Mouse (Mus musculus): ENCODE results near the gene Acer1. TPM values are rescaled to one million over a fixed set of nuclear protein-coding genes. Genes with fewer than 3 reads are reported as not detected.

The Acer1 gene
- polyA plus RNA-seq, 1 experiment from 2014 or later: not detected

DNA sequence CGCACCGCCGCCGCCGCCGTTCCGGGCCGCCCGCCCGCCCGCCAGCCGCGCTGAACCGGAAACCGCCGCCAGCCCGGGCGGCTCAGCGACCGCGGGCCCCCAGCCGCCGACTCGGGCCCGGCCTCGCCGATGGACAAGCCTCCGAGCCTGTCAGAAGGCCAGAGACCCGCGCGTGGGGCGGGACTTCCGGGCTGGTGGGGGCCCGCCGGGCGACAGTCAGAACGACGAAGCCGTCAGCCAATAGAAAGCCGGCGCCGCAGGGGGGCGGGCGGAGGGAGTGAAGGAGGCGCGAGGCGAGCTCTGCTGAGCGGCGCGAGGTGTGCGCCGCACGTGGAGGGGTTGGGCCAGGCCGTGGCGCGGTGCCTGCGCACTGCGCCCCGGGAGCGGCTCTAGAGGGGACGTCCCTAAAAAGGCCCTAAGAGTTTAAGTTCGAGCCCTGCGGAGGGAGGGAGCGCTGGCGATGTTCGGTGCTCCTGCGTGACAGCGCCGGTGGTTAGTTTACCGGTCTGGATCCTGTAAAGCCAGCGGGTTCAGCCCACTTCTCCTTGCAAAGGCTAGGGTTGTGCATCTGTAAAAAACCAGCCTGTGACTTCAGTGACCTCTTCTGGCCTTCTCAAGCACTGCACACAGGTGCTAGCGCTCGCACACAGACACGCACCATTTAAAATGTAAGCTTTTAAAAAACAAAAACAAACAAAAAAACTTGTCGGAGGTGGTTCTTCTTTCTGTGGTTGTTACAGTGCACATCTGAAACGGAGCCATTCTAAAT, 46.4 kb downstream of the Acer1 start, which contains the start of gene Mllt1:
Gene Mllt1, minus strand, starts transcription at position 53 of the 769 bp plus-strand sequence.
- Histone ChIP-seq H3K4me3 (replicated peaks) (peak within 1 kb of the TSS; percentile 85), H3K9ac (peak within 1 kb of the TSS; percentile 91), H3K36me3 (no peaks in the 10 kb centered on the region), H3K27me3 (peaks cover 14% of the 10 kb centered on the region; the same call in 1 of the 2 replicates), H3K4me2 (peak within 1 kb of the TSS; percentile 99), H3K27ac (peak within 1 kb of the TSS; percentile 74), H3K9me3 (replicated peaks) (no peaks in the 10 kb centered on the region), H3K4me1 (replicated peaks) (peaks cover 42% of the 10 kb centered on the region)
- WGBS (ENCODE audit: insufficient replicate concordance): 3% methylated on average over 73 of the region's 76 CpGs
- ATAC-seq (ENCODE audit: low read depth) (peak; percentile 97), DNase-seq (peak; percentile 97)

DNA sequence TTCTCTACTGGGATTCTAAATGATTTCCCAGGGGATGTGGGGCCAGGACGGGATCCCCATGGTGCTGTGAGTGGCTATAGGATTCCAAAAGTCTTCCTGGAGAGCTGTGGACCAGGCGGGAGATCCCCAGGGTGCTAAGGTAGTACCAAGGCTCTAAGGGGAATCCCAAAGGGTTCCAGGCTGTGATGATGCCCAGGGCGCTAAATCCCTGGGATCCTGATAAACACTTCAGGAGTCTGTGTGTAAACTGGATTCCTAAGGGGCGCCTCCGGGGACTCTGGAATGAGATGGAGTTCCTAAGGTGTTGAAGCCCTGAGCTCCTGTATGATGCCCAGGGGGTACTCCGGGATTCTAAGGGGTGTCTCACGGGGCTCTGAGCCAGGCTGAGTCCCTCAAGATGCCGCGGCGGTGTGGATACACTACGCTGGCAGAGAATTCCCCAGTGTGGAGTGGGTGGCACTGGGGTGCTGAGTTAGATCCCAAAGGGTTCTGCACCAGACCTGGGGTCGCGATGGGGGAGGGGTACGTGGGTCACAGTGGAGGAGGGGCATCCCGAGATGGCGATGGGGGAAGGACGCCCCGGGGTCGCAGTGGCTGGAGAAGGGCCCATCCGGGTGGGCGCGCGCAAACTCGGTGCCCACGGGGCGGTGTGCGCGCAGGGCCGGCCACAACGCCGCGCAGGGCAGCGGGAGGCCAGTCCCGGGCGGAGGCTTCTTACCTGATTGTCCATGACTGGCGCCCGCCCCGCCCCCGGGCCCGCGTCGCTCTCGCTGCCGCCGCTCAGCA, 47.2 kb downstream of the Acer1 start:
- peak overlapping the region; percentile 74 for H3K27ac ChIP-seq
- 3% methylated on average over 44 of the region's 45 CpGs for WGBS (ENCODE audit: insufficient replicate concordance)
- H3K4me1 ChIP-seq (replicated peaks): peaks cover 51% of the 10 kb centered on the region
- peak overlapping the region; percentile 99 for H3K4me2 ChIP-seq
- no peaks in the 10 kb centered on the region for H3K9me3 ChIP-seq (replicated peaks)
- peak overlapping the region; percentile 85 for H3K4me3 ChIP-seq (replicated peaks)
- peak overlapping the region; percentile 91 for H3K9ac ChIP-seq
- ATAC-seq (ENCODE audit: low read depth): peak; percentile 67
- no peak for DNase-seq
- peaks cover 14% of the 10 kb centered on the region; the same call in 1 of the 2 replicates for H3K27me3 ChIP-seq
- H3K36me3 ChIP-seq: no peaks in the 10 kb centered on the region

DNA sequence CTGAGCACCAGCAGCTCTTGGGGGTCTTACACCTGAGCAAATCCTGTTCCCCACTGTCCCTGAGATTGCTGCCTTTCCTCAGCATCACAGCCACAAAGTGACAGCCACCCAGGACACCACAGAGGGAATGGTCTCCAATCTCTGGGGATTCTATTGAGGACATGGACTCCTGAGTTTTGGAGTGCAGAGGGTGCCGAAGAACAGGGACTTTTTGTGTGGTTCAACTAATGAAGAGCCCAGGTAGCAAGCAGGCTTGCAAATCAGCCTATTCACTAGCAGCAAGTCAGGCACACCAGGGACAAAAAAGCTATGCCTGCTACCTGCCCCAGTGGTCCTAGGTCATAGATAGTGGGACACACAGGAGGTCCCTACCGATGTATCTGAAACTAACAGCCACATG, 48.5 kb downstream of the Acer1 start:
- ATAC-seq (ENCODE audit: low read depth) (no peak), DNase-seq (no peak)
- Histone ChIP-seq H3K9ac (0 out of 2 replicates have a peak overlapping the region, but pooled peaks have one; percentile 30), H3K9me3 (replicated peaks) (no peaks in the 10 kb centered on the region), H3K4me2 (peak overlapping the region; percentile 99), H3K27me3 (peaks cover 9% of the 10 kb centered on the region; the same call in 1 of the 2 replicates), H3K4me1 (replicated peaks) (peaks cover 64% of the 10 kb centered on the region), H3K27ac (no peak overlapping the region), H3K4me3 (replicated peaks) (no peak overlapping the region), H3K36me3 (no peaks in the 10 kb centered on the region)
- WGBS (ENCODE audit: insufficient replicate concordance): 77% methylated on average over 2 of the region's 2 CpGs

DNA sequence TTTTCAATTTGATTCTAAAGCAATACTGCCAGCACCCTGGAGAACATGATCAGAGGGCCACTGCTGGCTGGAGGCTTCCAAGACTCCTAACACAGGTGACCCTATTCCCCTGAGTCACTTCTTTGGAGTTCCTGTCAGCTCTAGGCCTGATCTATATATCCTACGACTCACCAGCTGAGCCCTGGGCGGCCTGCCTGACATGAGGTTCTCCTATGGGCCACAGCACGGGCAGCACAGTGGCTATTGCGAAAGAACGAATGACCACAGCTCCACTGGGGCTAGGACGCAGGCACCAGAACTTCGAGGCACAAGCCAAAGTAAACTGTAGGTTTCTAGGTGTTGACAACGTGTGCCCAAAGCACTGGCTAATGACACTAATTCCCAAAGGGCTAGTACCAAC, 51.9 kb downstream of the Acer1 start:
- Histone ChIP-seq H3K4me3 (replicated peaks) (no peak overlapping the region), H3K27ac (0 out of 2 replicates have a peak overlapping the region, but pooled peaks have one; percentile 23), H3K9ac (peak overlapping the region; percentile 17; the same call in 1 of the 2 replicates), H3K4me2 (no peak overlapping the region), H3K4me1 (replicated peaks) (peaks cover 73% of the 10 kb centered on the region), H3K36me3 (peaks cover 16% of the 10 kb centered on the region), H3K27me3 (no peaks in the 10 kb centered on the region), H3K9me3 (replicated peaks) (no peaks in the 10 kb centered on the region)
- no peak for DNase-seq
- 0 out of 2 replicates have a peak, but pooled peaks have one; percentile 47 for ATAC-seq (ENCODE audit: low read depth)
- WGBS (ENCODE audit: insufficient replicate concordance): 33% methylated on average over 8 of the region's 8 CpGs

DNA sequence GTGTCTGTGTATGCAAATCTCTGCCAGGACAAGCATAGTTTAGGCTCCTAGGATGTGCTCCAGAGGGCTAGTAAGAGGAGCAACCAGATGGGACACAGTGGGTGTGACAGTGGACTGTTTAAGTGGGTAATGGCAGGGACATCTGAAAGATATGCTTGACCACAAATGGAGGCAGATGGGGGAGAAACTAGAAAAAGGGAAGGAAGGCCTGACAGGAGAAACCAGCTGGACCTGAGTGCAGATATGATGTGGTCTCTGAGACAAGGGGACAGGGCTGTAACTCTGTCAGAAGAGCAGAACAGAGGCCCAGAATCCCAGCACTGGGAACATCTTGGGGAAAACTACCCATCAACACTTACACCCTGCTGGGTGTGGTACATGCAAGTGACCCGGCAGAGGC, 52.4 kb downstream of the Acer1 start:
- H3K36me3 ChIP-seq: peaks cover 21% of the 10 kb centered on the region
- no peak overlapping the region for H3K4me3 ChIP-seq (replicated peaks)
- no peaks in the 10 kb centered on the region for H3K9me3 ChIP-seq (replicated peaks)
- H3K27me3 ChIP-seq: no peaks in the 10 kb centered on the region
- ATAC-seq (ENCODE audit: low read depth) (no peak), DNase-seq (no peak)
- 0 out of 2 replicates have a peak overlapping the region, but pooled peaks have one; percentile 17 for H3K9ac ChIP-seq
- H3K27ac ChIP-seq: peak overlapping the region; percentile 23; the same call in 1 of the 2 replicates
- 39% methylated on average over 1 of the region's 1 CpGs for WGBS (ENCODE audit: insufficient replicate concordance)
- no peak overlapping the region for H3K4me2 ChIP-seq
- H3K4me1 ChIP-seq (replicated peaks): peaks cover 69% of the 10 kb centered on the region

DNA sequence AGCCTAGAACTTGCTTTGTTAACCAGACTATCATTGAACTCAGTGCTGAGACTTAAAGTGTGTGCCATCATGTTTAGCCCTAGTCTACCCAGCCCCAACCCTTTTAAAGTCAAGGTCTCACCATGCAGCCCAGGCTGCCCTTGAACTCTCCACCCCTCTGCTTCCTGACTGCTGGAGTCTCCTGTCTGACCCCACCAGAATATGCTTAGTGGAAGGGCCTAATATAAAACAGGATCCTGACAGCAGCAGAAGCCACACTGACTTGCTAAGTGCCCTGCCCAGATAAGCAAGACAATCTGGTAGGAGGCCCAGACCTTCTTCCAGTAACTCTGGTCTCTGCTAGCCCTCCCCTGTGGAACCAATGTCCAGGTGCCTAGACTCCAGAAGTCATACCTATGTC, 52.8 kb downstream of the Acer1 start:
- no peak for ATAC-seq (ENCODE audit: low read depth)
- H3K27ac ChIP-seq: no peak overlapping the region; the same call in 1 of the 2 replicates

DNA sequence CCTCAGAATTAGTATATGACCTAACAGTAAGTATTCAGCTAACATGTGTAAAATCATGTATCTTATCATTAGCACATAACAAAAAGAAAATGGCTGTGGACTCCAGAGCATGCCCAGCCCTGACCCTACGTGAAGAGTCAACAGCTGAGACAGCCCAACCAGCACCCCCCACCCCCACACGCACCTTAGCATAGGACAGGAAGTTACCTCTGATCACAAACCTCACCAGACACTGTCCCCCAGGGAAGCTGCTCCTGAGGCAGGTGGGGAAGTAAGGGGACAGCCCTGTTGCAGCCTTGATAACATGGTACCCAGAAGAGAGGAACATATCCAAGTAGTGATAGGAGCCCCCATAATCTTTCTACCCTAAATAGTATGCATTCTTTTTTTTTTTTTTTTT, 55.9 kb downstream of the Acer1 start:
- 70% methylated on average over 2 of the region's 2 CpGs for WGBS (ENCODE audit: insufficient replicate concordance)
- DNase-seq (no peak), ATAC-seq (ENCODE audit: low read depth) (no peak)
- Histone ChIP-seq H3K4me1 (replicated peaks) (peaks cover 41% of the 10 kb centered on the region), H3K27ac (no peak overlapping the region), H3K27me3 (no peaks in the 10 kb centered on the region), H3K36me3 (peaks cover 41% of the 10 kb centered on the region), H3K9ac (no peak overlapping the region), H3K4me2 (no peak overlapping the region), H3K4me3 (replicated peaks) (no peak overlapping the region), H3K9me3 (replicated peaks) (no peaks in the 10 kb centered on the region)

More for the DNA sequence above, 52.8 kb downstream of the Acer1 start:
- Histone ChIP-seq H3K4me1 (replicated peaks) (peaks cover 64% of the 10 kb centered on the region), H3K9me3 (replicated peaks) (no peaks in the 10 kb centered on the region), H3K4me2 (no peak overlapping the region), H3K27me3 (no peaks in the 10 kb centered on the region), H3K36me3 (peaks cover 21% of the 10 kb centered on the region), H3K4me3 (replicated peaks) (no peak overlapping the region), H3K9ac (no peak overlapping the region)
- DNase-seq: no peak

DNA sequence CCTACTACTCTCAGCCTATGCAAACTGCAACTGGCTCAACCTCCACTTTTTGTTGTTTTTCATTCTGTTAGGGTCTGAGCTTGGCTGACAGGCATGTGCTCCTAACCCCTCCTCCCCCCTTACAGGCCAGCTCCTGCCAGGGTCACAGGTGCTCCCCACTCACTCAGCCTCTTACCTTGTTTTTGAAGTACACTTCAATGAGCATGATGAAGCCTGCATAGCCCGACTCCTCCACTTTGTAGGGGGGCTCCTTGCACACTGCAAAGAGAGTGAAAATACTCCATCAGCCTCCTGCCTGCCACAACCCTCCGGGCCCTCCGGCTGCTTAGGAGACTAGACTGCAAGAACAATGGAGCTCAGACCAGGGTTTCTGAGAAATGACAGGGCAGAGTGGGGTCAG, 62.2 kb downstream of the Acer1 start:
- Histone ChIP-seq H3K27me3 (no peaks in the 10 kb centered on the region), H3K4me1 (replicated peaks) (no peaks in the 10 kb centered on the region), H3K27ac (no peak overlapping the region), H3K4me3 (replicated peaks) (no peak overlapping the region), H3K9ac (no peak overlapping the region), H3K36me3 (peaks cover 76% of the 10 kb centered on the region), H3K4me2 (no peak overlapping the region), H3K9me3 (replicated peaks) (no peaks in the 10 kb centered on the region)
- WGBS (ENCODE audit: insufficient replicate concordance): 77% methylated on average over 3 of the region's 3 CpGs
- DNase-seq (no peak), ATAC-seq (ENCODE audit: low read depth) (no peak)

DNA sequence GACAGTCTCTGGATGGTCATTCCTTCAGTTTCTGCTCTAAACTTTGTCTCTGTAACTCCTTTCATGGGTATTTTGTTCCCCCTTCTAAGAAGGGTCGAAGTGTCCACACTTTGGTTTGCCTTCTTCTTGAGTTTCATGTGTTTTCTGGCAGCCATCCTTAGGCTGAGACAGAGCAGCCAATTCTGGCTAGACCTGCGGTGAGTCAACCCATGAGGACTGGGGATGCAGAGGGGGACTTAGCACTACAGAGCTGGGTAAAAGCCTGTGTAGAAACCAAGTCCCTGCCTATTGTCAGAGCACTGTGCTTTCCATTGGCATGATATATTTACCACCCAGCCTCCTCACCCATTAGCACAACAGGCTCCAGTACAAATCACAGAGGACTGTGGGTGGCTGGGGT, 64.8 kb downstream of the Acer1 start:
- Histone ChIP-seq H3K36me3 (peaks cover 87% of the 10 kb centered on the region), H3K4me2 (no peak overlapping the region)
- WGBS (ENCODE audit: insufficient replicate concordance): 79% methylated on average over 2 of the region's 2 CpGs

DNA sequence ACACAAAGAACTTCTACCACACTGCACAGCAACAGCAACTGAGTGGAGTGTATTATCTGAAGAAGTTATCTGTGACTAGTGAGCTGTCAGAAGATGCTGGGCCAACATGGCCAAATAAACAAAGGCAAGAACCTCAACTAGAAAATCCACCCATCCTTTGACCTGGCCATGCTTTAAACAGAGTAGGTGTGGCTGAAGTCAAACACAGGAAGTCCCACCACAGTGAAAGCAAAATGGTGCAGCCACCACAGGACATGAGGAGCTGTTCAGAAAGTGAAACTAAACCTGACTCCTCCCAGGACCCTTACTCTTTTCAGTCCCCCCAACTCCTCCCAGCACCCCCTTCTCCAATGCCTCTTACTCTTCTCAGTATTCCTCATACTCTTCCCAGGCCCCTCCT, 68.5 kb downstream of the Acer1 start:
- Histone ChIP-seq H3K4me3 (replicated peaks) (no peak overlapping the region), H3K9ac (no peak overlapping the region), H3K4me1 (replicated peaks) (peaks cover 13% of the 10 kb centered on the region), H3K36me3 (peaks cover 76% of the 10 kb centered on the region), H3K9me3 (replicated peaks) (no peaks in the 10 kb centered on the region), H3K4me2 (no peak overlapping the region), H3K27ac (no peak overlapping the region), H3K27me3 (no peaks in the 10 kb centered on the region)
- no peak for ATAC-seq (ENCODE audit: low read depth)
- DNase-seq: no peak

More for the DNA sequence above, 64.8 kb downstream of the Acer1 start:
- Histone ChIP-seq H3K9me3 (replicated peaks) (no peaks in the 10 kb centered on the region), H3K4me3 (replicated peaks) (no peak overlapping the region), H3K9ac (no peak overlapping the region), H3K27ac (no peak overlapping the region), H3K27me3 (no peaks in the 10 kb centered on the region), H3K4me1 (replicated peaks) (peaks cover 12% of the 10 kb centered on the region)
- DNase-seq: no peak
- ATAC-seq (ENCODE audit: low read depth): no peak

DNA sequence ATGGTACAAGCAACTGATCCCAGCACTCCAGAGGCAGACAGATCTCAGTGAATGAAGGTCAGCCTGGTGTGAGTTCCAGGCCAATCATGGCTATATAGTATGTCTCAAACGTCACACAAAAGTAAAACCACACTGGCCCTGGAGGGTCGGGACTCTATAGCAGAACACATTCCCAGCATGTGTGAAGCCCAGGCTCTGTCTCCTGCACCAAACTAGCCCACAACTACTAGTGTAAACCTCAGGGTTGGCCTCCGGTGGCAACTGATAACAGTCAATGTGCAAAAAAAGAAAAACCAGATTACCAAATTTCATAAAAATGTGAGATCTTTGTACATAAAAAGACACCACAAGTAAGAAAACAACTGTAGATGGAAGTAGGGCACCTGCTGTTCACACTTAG, 68.9 kb downstream of the Acer1 start:
- H3K9ac ChIP-seq: no peak overlapping the region
- H3K27me3 ChIP-seq: no peaks in the 10 kb centered on the region
- H3K9me3 ChIP-seq (replicated peaks): no peaks in the 10 kb centered on the region
- DNase-seq (no peak), ATAC-seq (ENCODE audit: low read depth) (no peak)
- H3K36me3 ChIP-seq: peaks cover 80% of the 10 kb centered on the region
- no peak overlapping the region for H3K27ac ChIP-seq
- peaks cover 17% of the 10 kb centered on the region for H3K4me1 ChIP-seq (replicated peaks)
- H3K4me3 ChIP-seq (replicated peaks): no peak overlapping the region
- WGBS (ENCODE audit: insufficient replicate concordance): 29% methylated on average over 3 of the region's 3 CpGs
- no peak overlapping the region for H3K4me2 ChIP-seq
